Comparison of ENCODE assay signal across 11 mouse cellular contexts in the genomic region with DNA sequence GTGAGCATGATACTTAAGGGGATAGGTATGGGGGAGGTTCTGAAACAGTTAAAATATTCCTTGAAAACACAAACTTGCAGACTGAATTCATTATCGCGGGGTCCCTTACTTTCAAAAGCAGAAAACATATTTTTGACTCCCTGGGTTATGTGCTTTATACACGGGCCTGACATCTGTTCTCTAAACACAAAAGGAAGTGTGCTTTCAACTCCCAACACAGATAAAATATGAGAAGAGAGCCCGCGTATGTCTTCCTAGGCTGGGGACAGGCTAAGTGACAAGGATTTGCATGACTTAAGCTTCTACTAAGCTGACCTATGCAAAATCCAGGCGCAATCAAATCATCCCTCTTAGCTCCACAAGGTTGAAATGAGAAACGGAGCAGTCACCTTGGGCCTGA.
"Had no signal": no experiment of that assay in that cellular context is flagged by ENCODE, and none has a peak within 500 bp of the region (broad histone marks: within the 10 kb centered on the region; RNA-seq: fewer than 3 reads in every experiment).

No protein-coding gene starts in this region.

- H3K27ac ChIP-seq: limb, embryonic 13.5 days; midbrain, embryonic 12.5 days; stomach, postnatal 0 days had no signal

- DNase-seq: kidney, adult 8-10 months; kidney, postnatal 25 days; layer of hippocampus, adult 9-11 months; left cerebral cortex, postnatal 4 days; lung, adult 2 months; lung, postnatal 4 days; thymus, postnatal 25 days had no signal

- H3K27me3 ChIP-seq: limb, embryonic 13.5 days had no signal

- H3K36me3 ChIP-seq: limb, embryonic 13.5 days; midbrain, embryonic 12.5 days had no signal

- H3K4me2 ChIP-seq: limb, embryonic 13.5 days; midbrain, embryonic 12.5 days had no signal

- H3K4me1 ChIP-seq: limb, embryonic 13.5 days; midbrain, embryonic 12.5 days had no signal

- H3K9me3 ChIP-seq: limb, embryonic 13.5 days; megakaryocyte, embryonic 14.5 days; midbrain, embryonic 12.5 days had no signal

- H3K4me3 ChIP-seq: limb, embryonic 13.5 days; megakaryocyte, embryonic 14.5 days; midbrain, embryonic 12.5 days had no signal

- H3K9ac ChIP-seq: limb, embryonic 13.5 days; midbrain, embryonic 12.5 days had no signal
